Mouse (Mus musculus): ENCODE measurements around the gene Elavl2. TPM values are rescaled to one million over a fixed set of nuclear protein-coding genes. Genes with fewer than 3 reads are reported as not detected.
"Not testable (repeated sequence)": the region's sequence is repeated elsewhere in the genome, so short reads cannot be mapped to it uniquely, and the experiment has no call there.

Gene Elavl2
- polyA plus RNA-seq, 1 experiment from 2014 or later, result 39.7 TPM

GRCm38 (mm10) chr4:91291526-91291925, 109.1 kb downstream of the Elavl2 start:
- Histone ChIP-seq H3K4me3 (no peak overlapping the region), H3K36me3 (0 out of 2 replicates have a peak, but pooled peaks cover 3% of the 10 kb centered on the region), H3K9me3 (replicated peaks) (no peaks in the 10 kb centered on the region), H3K27me3 (ENCODE audit: low read depth, poor library complexity, severe bottlenecking) (no peaks in the 10 kb centered on the region), H3K4me1 (no peaks in the 10 kb centered on the region), H3K27ac (replicated peaks) (no peak overlapping the region)
- no peak for DNase-seq (ENCODE audit: low spot score)
- WGBS, result 86% methylated on average over 1 of the region's 1 CpGs

DNA sequence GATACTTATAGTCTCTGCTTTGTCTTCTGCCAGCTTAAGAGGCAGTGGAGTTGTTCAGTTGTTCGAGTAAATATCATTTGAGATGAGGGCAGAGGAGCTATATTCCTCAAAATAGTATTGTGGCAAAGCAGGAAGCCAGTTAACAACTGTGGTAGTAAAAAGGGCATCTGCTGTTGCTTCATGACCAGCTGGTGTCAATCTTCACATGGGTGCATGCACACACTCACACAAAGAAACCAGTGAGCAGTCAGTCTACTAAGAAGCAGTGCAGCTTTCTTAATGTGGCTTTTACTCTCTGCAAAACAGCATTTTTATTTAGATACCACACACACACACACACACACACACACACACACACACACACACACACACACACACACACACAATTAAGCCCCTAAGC, 110.2 kb downstream of the Elavl2 start:
- H3K36me3 ChIP-seq, result no peaks in the 10 kb centered on the region
- WGBS, result 93% methylated on average over 1 of the region's 1 CpGs
- H3K27me3 ChIP-seq (ENCODE audit: low read depth, poor library complexity, severe bottlenecking), result no peaks in the 10 kb centered on the region
- H3K4me3 ChIP-seq, result no peak overlapping the region
- no peaks in the 10 kb centered on the region for H3K9me3 ChIP-seq (replicated peaks)
- no peaks in the 10 kb centered on the region for H3K4me1 ChIP-seq
- no peak for DNase-seq (ENCODE audit: low spot score)
- no peak overlapping the region for H3K27ac ChIP-seq (replicated peaks)

- 82% methylated on average over 1 of the region's 1 CpGs for WGBS
- no peak for DNase-seq (ENCODE audit: low spot score)
- H3K4me3 ChIP-seq, result no peak overlapping the region
- H3K4me1 ChIP-seq, result no peaks in the 10 kb centered on the region
- H3K9me3 ChIP-seq (replicated peaks), result no peaks in the 10 kb centered on the region
- no peak overlapping the region for H3K27ac ChIP-seq (replicated peaks)
- H3K27me3 ChIP-seq (ENCODE audit: low read depth, poor library complexity, severe bottlenecking), result no peaks in the 10 kb centered on the region
- H3K36me3 ChIP-seq, result no peaks in the 10 kb centered on the region
These were observed 111.4 kb downstream of the Elavl2 start for GRCm38 (mm10) chr4:91289151-91289550.

DNA sequence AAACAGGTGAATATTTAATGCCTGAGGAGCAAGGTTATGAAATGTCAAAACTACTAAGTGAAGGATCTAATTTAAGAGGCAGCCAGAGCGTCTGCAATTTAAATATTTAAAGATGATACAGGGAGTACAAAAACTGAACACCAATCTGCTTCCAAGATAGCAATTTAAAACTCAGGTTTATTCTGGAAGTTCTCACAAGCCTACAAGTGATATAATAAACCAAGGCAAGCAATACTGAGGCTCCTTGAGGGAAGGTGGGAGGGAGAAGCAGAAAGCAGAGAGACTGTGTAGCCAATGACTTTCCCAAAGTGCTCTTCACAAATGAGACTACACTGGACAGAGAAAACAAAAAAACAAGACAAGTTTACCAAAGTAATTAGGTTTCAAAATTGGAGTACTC, 132.2 kb downstream of the Elavl2 start:
- no peaks in the 10 kb centered on the region for H3K4me1 ChIP-seq
- 92% methylated on average over 1 of the region's 1 CpGs for WGBS
- no peak for DNase-seq (ENCODE audit: low spot score)
- H3K9me3 ChIP-seq (replicated peaks), result no peaks in the 10 kb centered on the region
- no peaks in the 10 kb centered on the region for H3K27me3 ChIP-seq (ENCODE audit: low read depth, poor library complexity, severe bottlenecking)
- no peak overlapping the region for H3K4me3 ChIP-seq
- H3K36me3 ChIP-seq, result peaks cover 7% of the 10 kb centered on the region; the same call in 1 of the 2 replicates
- H3K27ac ChIP-seq (replicated peaks), result no peak overlapping the region

DNA sequence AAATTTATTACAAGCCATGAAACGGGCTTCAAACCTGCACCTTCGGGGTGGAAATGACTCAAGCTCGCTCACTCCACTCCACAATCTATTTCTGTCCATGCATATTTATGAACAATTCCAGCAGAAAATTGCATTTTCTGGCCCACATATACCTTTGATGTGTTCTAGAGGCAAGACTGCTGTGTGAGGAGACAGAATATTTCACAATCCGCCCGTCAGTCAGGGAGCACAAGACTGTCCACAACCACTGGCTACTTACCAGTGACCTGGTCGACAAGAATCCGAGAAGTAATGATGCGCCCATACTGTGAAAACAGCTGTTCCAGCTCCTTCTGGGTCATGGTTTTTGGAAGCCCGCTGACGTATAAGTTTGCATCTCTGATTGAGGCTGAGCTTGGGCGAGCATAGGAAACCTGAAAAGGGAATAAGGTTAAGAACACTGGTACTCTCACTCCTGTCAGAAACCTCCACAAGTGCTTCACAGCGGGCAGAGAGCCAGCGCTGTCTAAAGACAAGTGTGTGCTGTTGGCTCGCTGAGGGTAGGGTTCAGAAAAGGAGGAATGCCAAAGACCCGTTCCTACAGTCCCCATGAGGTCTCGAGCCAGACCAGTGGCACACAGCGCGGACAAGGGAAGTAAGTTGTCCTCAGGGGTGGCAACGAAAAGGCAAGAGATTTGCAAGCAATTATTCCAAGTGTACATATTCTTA, 136.7 kb downstream of the Elavl2 start:
- no peaks in the 10 kb centered on the region for H3K4me1 ChIP-seq
- H3K27me3 ChIP-seq (ENCODE audit: low read depth, poor library complexity, severe bottlenecking), result no peaks in the 10 kb centered on the region
- no peak overlapping the region for H3K4me3 ChIP-seq
- no peak for DNase-seq (ENCODE audit: low spot score)
- no peak overlapping the region for H3K27ac ChIP-seq (replicated peaks)
- no peaks in the 10 kb centered on the region for H3K9me3 ChIP-seq (replicated peaks)
- H3K36me3 ChIP-seq, result peaks cover 19% of the 10 kb centered on the region
- WGBS, result 92% methylated on average over 19 of the region's 19 CpGs

- Histone ChIP-seq H3K4me1 (no peaks in the 10 kb centered on the region), H3K4me3 (no peak overlapping the region), H3K36me3 (peaks cover 19% of the 10 kb centered on the region), H3K9me3 (replicated peaks) (no peaks in the 10 kb centered on the region), H3K27ac (replicated peaks) (no peak overlapping the region), H3K27me3 (ENCODE audit: low read depth, poor library complexity, severe bottlenecking) (no peaks in the 10 kb centered on the region)
- 91% methylated on average over 8 of the region's 8 CpGs for WGBS
- no peak for DNase-seq (ENCODE audit: low spot score)
These were observed 137.7 kb downstream of the Elavl2 start for GRCm38 (mm10) chr4:91262839-91263238.

DNA sequence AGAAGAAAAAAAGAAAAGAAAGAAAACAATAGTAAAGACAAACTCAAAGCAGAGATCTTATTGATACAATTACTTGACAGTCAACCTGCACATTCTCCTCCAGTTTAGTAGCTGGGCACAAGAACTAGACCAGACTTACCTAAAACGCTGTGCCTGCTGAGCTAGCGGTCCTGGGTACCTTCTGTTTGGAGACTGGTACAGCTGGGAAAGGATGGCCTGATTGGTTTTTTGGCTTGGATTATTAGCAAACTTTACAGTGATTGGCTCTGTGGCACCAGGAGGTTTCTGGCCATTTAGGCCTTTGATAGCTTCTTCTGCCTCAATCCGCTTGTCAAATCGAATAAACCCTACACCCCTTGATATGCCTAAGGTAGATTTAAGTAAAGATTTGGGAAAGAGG, 140.0 kb downstream of the Elavl2 start:
- DNase-seq (ENCODE audit: low spot score), result no peak
- Histone ChIP-seq H3K9me3 (replicated peaks) (no peaks in the 10 kb centered on the region), H3K4me3 (no peak overlapping the region), H3K27ac (replicated peaks) (no peak overlapping the region), H3K27me3 (ENCODE audit: low read depth, poor library complexity, severe bottlenecking) (no peaks in the 10 kb centered on the region), H3K4me1 (no peaks in the 10 kb centered on the region), H3K36me3 (peaks cover 19% of the 10 kb centered on the region)
- 97% methylated on average over 4 of the region's 4 CpGs for WGBS

DNA sequence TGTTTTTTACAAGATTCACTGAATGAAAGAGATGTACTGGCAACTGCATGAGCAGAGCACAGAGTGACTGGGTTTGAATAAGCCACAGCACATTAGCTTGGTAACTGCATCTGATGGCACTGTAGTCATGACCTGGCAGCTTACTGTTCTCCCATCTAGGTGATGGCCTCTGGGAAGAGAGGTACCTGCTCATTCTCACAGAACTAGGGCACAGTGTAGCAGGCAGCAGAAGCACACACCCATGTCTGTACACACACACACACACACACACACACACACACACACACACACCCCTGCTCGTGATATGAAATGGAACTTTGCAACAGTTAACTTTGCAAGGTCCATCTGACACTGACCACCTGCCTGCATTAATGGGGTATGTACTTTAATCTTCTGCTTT, 151.9 kb downstream of the Elavl2 start:
- Histone ChIP-seq H3K27me3 (ENCODE audit: low read depth, poor library complexity, severe bottlenecking) (no peaks in the 10 kb centered on the region), H3K9me3 (replicated peaks) (no peaks in the 10 kb centered on the region), H3K27ac (replicated peaks) (no peak overlapping the region), H3K4me3 (no peak overlapping the region), H3K4me1 (peaks cover 8% of the 10 kb centered on the region), H3K36me3 (peaks cover 18% of the 10 kb centered on the region)
- 88% methylated on average over 1 of the region's 1 CpGs for WGBS
- DNase-seq (ENCODE audit: low spot score), result no peak

GRCm38 (mm10) chr4:91245136-91245535, 155.4 kb downstream of the Elavl2 start:
- H3K27me3 ChIP-seq (ENCODE audit: low read depth, poor library complexity, severe bottlenecking); H3K9me3 ChIP-seq (replicated peaks); H3K4me3 ChIP-seq; DNase-seq (ENCODE audit: low spot score); H3K4me1 ChIP-seq; H3K27ac ChIP-seq (replicated peaks): not testable (repeated sequence)
- H3K36me3 ChIP-seq, result peaks cover 14% of the 10 kb centered on the region
- WGBS, result 89% methylated on average over 6 of the region's 8 CpGs

DNA sequence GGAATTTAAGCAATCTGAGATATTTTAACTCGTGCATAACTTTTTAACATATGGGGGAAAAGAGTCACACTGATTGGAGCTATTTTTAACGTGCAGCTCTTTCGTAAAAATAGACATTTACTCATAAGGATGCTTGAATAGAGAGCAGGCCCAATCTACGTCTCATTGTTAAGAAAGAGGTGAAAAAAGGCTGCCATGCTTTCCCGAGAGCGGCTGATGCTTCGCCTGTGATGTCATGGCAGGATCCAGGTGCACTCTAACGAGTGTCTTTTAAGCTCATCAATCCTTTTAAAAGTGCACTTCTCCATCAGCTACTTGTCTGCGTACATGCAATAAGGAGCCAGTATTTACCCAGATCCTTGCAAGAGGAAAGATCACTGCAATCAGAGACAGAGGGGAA, 156.0 kb downstream of the Elavl2 start:
- 88% methylated on average over 9 of the region's 9 CpGs for WGBS
- DNase-seq (ENCODE audit: low spot score), result no peak
- no peak overlapping the region for H3K4me3 ChIP-seq

DNA sequence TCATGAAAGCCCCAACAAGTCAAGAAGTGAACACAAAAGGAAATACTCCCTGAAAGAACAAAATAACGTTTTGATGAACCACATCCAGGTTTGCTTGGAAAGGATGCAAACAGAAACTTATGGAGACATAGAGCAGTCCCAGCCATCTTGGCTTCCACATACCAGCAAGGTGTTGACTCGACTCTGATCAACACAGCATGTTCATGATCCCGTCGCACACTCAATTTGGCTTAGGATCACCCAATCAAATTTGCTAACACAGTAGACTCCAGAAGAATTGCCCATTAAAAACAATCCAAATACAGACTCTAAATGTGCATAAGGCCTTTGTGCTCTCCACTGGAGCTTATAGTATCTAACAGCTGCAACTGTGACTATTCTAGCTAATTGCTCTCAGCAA, 156.7 kb downstream of the Elavl2 start:
- 93% methylated on average over 4 of the region's 4 CpGs for WGBS
- no peak overlapping the region for H3K4me3 ChIP-seq
- no peaks in the 10 kb centered on the region; the same call in 1 of the 2 replicates for H3K4me1 ChIP-seq
- H3K9me3 ChIP-seq (replicated peaks), result no peaks in the 10 kb centered on the region
- no peaks in the 10 kb centered on the region for H3K27me3 ChIP-seq (ENCODE audit: low read depth, poor library complexity, severe bottlenecking)
- peaks cover 24% of the 10 kb centered on the region for H3K36me3 ChIP-seq
- DNase-seq (ENCODE audit: low spot score), result no peak
- no peak overlapping the region for H3K27ac ChIP-seq (replicated peaks)

More for the DNA sequence above, 156.0 kb downstream of the Elavl2 start:
- H3K36me3 ChIP-seq, result peaks cover 17% of the 10 kb centered on the region
- no peaks in the 10 kb centered on the region for H3K27me3 ChIP-seq (ENCODE audit: low read depth, poor library complexity, severe bottlenecking)
- H3K27ac ChIP-seq (replicated peaks), result no peak overlapping the region
- no peaks in the 10 kb centered on the region for H3K9me3 ChIP-seq (replicated peaks)
- peaks cover 3% of the 10 kb centered on the region for H3K4me1 ChIP-seq

- Histone ChIP-seq H3K27me3 (ENCODE audit: low read depth, poor library complexity, severe bottlenecking) (no peaks in the 10 kb centered on the region), H3K36me3 (peaks cover 20% of the 10 kb centered on the region; the same call in 1 of the 2 replicates), H3K4me3 (no peak overlapping the region), H3K9me3 (replicated peaks) (no peaks in the 10 kb centered on the region), H3K4me1 (peaks cover 12% of the 10 kb centered on the region), H3K27ac (replicated peaks) (no peak overlapping the region)
- WGBS, result 90% methylated on average over 6 of the region's 6 CpGs
- no peak for DNase-seq (ENCODE audit: low spot score)
These were observed 161.7 kb downstream of the Elavl2 start for GRCm38 (mm10) chr4:91238739-91239485.

DNA sequence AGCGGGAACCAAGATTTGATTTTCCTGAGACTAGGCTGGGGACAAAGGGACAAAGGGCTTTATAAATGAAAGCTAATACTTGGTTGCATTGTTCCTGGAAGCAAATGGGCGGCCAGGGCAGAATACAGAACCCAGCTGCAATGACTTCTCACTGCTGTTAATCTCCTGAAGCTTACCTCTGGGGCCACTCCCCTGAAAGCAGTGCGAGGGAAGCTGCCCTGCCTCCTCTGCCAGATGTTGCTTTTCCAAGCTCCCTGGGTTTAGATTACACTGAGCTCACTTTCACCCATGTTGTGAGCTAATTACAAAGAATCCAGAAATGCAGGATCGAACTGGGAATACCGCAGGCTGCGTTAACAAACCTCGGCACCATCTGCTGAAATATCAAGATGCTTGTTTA, 163.6 kb downstream of the Elavl2 start:
- WGBS, result 18% methylated on average over 7 of the region's 7 CpGs
- H3K9me3 ChIP-seq (replicated peaks), result no peaks in the 10 kb centered on the region
- peaks cover 22% of the 10 kb centered on the region; the same call in 1 of the 2 replicates for H3K36me3 ChIP-seq
- H3K27me3 ChIP-seq (ENCODE audit: low read depth, poor library complexity, severe bottlenecking), result no peaks in the 10 kb centered on the region
- H3K4me1 ChIP-seq, result peaks cover 12% of the 10 kb centered on the region
- no peak overlapping the region for H3K4me3 ChIP-seq
- H3K27ac ChIP-seq (replicated peaks), result peak overlapping the region; percentile 50
- peak; percentile 28 for DNase-seq (ENCODE audit: low spot score)
